8 mouse cellular contexts compared by ENCODE assay signal in the genomic region with DNA sequence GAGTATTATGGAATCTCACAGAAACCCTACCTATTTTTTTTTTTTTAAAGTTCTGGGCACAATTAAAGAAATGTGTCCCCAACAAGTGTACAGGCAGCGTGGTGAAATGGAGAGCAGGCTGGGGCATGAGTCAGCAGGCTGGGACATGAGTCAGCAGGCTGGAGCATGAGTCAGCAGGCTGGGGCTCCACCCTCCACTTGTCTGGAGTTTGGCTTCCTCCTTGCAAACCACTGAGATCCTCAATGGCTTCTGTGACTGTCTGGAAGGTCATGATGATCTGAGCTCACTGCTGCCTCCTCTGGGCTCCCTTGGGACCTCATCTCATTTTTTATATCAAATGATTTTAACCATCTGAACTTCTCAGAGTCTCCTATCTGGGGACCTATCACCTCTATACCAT. TPM values are rescaled to one million over a fixed set of nuclear protein-coding genes. Genes with fewer than 3 reads are reported as not detected.
DNase-seq lines count a peak whose midpoint lies in the region; ATAC-seq and TF ChIP-seq lines count a peak whose summit lies in the region.

No protein-coding gene starts in this region.

- H3K9ac ChIP-seq in liver, embryonic 16.5 days (ENCODE audit: low read depth, low read length), result no peak overlapping the region
- H3K9ac ChIP-seq in hindbrain, embryonic 12.5 days, result no peak overlapping the region
- no peak overlapping the region for H3K9ac ChIP-seq in midbrain, embryonic 16.5 days (ENCODE audit: low read depth, low read length)

- H3K36me3 ChIP-seq in G1E (replicated peaks), result no peaks in the 10 kb centered on the region
- H3K36me3 ChIP-seq in liver, embryonic 16.5 days (ENCODE audit: control insufficient read depth, insufficient read depth), result no peaks in the 10 kb centered on the region
- no peaks in the 10 kb centered on the region for H3K36me3 ChIP-seq in hindbrain, embryonic 12.5 days
- peaks cover 14% of the 10 kb centered on the region; the same call in 1 of the 2 replicates for H3K36me3 ChIP-seq in midbrain, embryonic 16.5 days (ENCODE audit: control insufficient read depth, insufficient read depth, low read length)

- DNase-seq in left cerebral cortex, adult 2 months (ENCODE audit: extremely low spot score in 1 of 2, low spot score in 2 of 2), result peak; percentile 39 to 63
- no peak for DNase-seq in left cerebral cortex, postnatal 4 days
- peak; percentile 50 for DNase-seq in G1E (ENCODE audit: low spot score)
- peak; percentile 78 for DNase-seq in adrenal gland, postnatal 10 days
- no peak for DNase-seq in urinary bladder, adult 18-20 months (ENCODE audit: low spot score in 2 of 2)

- H3K4me2 ChIP-seq in liver, embryonic 16.5 days (ENCODE audit: low read depth, low read length), result no peak overlapping the region
- H3K4me2 ChIP-seq in hindbrain, embryonic 12.5 days (replicated peaks), result no peak overlapping the region
- H3K4me2 ChIP-seq in midbrain, embryonic 16.5 days (ENCODE audit: low read length), result no peak overlapping the region

- H3K27me3 ChIP-seq in G1E (ENCODE audit: insufficient read depth, low read length), result peaks cover 30% of the 10 kb centered on the region
- 0 out of 2 replicates have a peak, but pooled peaks cover 6% of the 10 kb centered on the region for H3K27me3 ChIP-seq in liver, embryonic 16.5 days (ENCODE audit: control insufficient read depth, insufficient read depth, low read depth, low read length)
- H3K27me3 ChIP-seq in hindbrain, embryonic 12.5 days, result no peaks in the 10 kb centered on the region
- H3K27me3 ChIP-seq in midbrain, embryonic 16.5 days (ENCODE audit: control insufficient read depth, insufficient read depth, low read depth, low read length), result no peaks in the 10 kb centered on the region

- WGBS in liver, embryonic 16.5 days (ENCODE audit: insufficient replicate concordance), result 26% methylated on average over 1 of the region's 1 CpGs
- WGBS in hindbrain, embryonic 12.5 days, result 80% methylated on average over 1 of the region's 1 CpGs
- 91% methylated on average over 1 of the region's 1 CpGs for WGBS in midbrain, embryonic 16.5 days

- H3K4me1 ChIP-seq in G1E (ENCODE audit: insufficient read depth, low read depth, low read length), result peaks cover 17% of the 10 kb centered on the region
- peaks cover 8% of the 10 kb centered on the region for H3K4me1 ChIP-seq in liver, embryonic 16.5 days (ENCODE audit: control insufficient read depth, low read depth, low read length)
- no peaks in the 10 kb centered on the region for H3K4me1 ChIP-seq in hindbrain, embryonic 12.5 days
- H3K4me1 ChIP-seq in midbrain, embryonic 16.5 days (ENCODE audit: control insufficient read depth, insufficient read depth, low read length), result no peaks in the 10 kb centered on the region

- intact Hi-C loops in left cerebral cortex, adult 2 months (cut with DNase I), result no loop called here
- intact Hi-C loops in left cerebral cortex, postnatal 4 days (cut with DNase I), result no loop called here

- H3K9me3 ChIP-seq in G1E (replicated peaks), result no peaks in the 10 kb centered on the region
- H3K9me3 ChIP-seq in liver, embryonic 16.5 days (replicated peaks; ENCODE audit: control insufficient read depth, low read length), result no peaks in the 10 kb centered on the region
- no peaks in the 10 kb centered on the region for H3K9me3 ChIP-seq in hindbrain, embryonic 12.5 days (replicated peaks)
- no peaks in the 10 kb centered on the region for H3K9me3 ChIP-seq in midbrain, embryonic 16.5 days (replicated peaks; ENCODE audit: control insufficient read depth, low read length, poor library complexity, severe bottlenecking)

- peak; percentile 32 for TF ChIP-seq CTCF in left cerebral cortex, adult 2 months (IDR thresholded peaks at IDR 0.05)
- no peak for TF ChIP-seq CTCF in G1E (IDR thresholded peaks at IDR 0.05; ENCODE audit: low read depth, low read length)

- ATAC-seq in G1E (ENCODE audit: extremely low read depth, insufficient number of reproducible peaks, low FRiP score, poor library complexity, severe bottlenecking), result peak; percentile 88
- peak; percentile 67 for ATAC-seq in liver, embryonic 16.5 days (ENCODE audit: low read depth)
- ATAC-seq in hindbrain, embryonic 12.5 days (ENCODE audit: low FRiP score), result no peak
- no peak for ATAC-seq in midbrain, embryonic 16.5 days

- H3K4me3 ChIP-seq in left cerebral cortex, adult 2 months, result no peak overlapping the region
- no peak overlapping the region for H3K4me3 ChIP-seq in G1E (ENCODE audit: low read depth, low read length)
- no peak overlapping the region for H3K4me3 ChIP-seq in liver, embryonic 16.5 days (ENCODE audit: low read depth, low read length)
- H3K4me3 ChIP-seq in hindbrain, embryonic 12.5 days, result no peak overlapping the region
- no peak overlapping the region for H3K4me3 ChIP-seq in midbrain, embryonic 16.5 days (ENCODE audit: low read depth, low read length)

- H3K27ac ChIP-seq in left cerebral cortex, adult 2 months, result no peak overlapping the region
- H3K27ac ChIP-seq in liver, embryonic 16.5 days (ENCODE audit: low read length), result no peak overlapping the region
- no peak overlapping the region for H3K27ac ChIP-seq in hindbrain, embryonic 12.5 days
- no peak overlapping the region for H3K27ac ChIP-seq in midbrain, embryonic 16.5 days (ENCODE audit: low read length)

RNA-seq across cellular contexts. Expression of gene A930018P22Rik, which starts 23.4 kb away (rescaled TPM):
- under 1 TPM in 1 of 2 experiments, not detected in 1; 0.59 TPM for total RNA-seq in left cerebral cortex, adult 2 months (2021)
- not detected for total RNA-seq in left cerebral cortex, postnatal 4 days (2021)
- total RNA-seq in G1E (2014; fragmentation: Nextera tagmentation) (not detected in 2 replicates), G1E (2017) (not detected in 2 replicates)
- not detected in 2 replicates for polyA plus RNA-seq in G1E (2012)
- 1 to 10 TPM; 1.7 to 2.0 TPM for total RNA-seq in adrenal gland, postnatal 10 days (2021)
- polyA plus RNA-seq in liver, embryonic 16.5 days (2015; fragmentation: Nextera tagmentation; extraction: Ambion mirVana), result 0.35 and 0.56 TPM in 2 replicates
- polyA plus RNA-seq in hindbrain, embryonic 12.5 days (2016; fragmentation: Nextera tagmentation; extraction: Ambion mirVana), result not detected in 2 replicates
- polyA plus RNA-seq in midbrain, embryonic 16.5 days (2015; fragmentation: Nextera tagmentation; extraction: Ambion mirVana), result not detected in 2 replicates

RNA-seq across cellular contexts. Expression of gene Cd59a, which starts 50.4 kb away (rescaled TPM):
- 1 to 10 TPM; 4.0 to 4.8 TPM for total RNA-seq in left cerebral cortex, adult 2 months (2021)
- total RNA-seq in left cerebral cortex, postnatal 4 days (2021), result 1 to 10 TPM; 1.6 to 2.5 TPM
- total RNA-seq in G1E (2014; fragmentation: Nextera tagmentation) (4.4 and 4.9 TPM in 2 replicates), G1E (2017) (0.58 and 1.7 TPM in 2 replicates)
- 0.07 and 0.10 TPM in 2 replicates for polyA plus RNA-seq in G1E (2012)
- 10 to 100 TPM; 30.2 to 38.2 TPM for total RNA-seq in adrenal gland, postnatal 10 days (2021)
- 101 and 109 TPM in 2 replicates for polyA plus RNA-seq in liver, embryonic 16.5 days (2015; fragmentation: Nextera tagmentation; extraction: Ambion mirVana)
- polyA plus RNA-seq in hindbrain, embryonic 12.5 days (2016; fragmentation: Nextera tagmentation; extraction: Ambion mirVana), result 23.2 and 23.3 TPM in 2 replicates
- polyA plus RNA-seq in midbrain, embryonic 16.5 days (2015; fragmentation: Nextera tagmentation; extraction: Ambion mirVana), result 11.2 and 11.3 TPM in 2 replicates

Comparison
In these comparisons a context has a peak if more than half of its experiments do, and no peak if none do; other contexts are left out.
1. DNase-seq: peak in left cerebral cortex, adult 2 months (2 of 2), G1E (single experiment) and adrenal gland, postnatal 10 days (single experiment); none in left cerebral cortex, postnatal 4 days (single experiment) and urinary bladder, adult 18-20 months (0 of 2).
2. ATAC-seq: peak in G1E (single experiment) and liver, embryonic 16.5 days (single experiment); none in hindbrain, embryonic 12.5 days (single experiment) and midbrain, embryonic 16.5 days (single experiment).
3. RNA of gene Cd59a, which starts 50.4 kb away (total RNA-seq): 30.2 to 38.2 TPM in adrenal gland, postnatal 10 days; 4.0 to 4.8 TPM in left cerebral cortex, adult 2 months, 0.58 to 4.9 TPM in G1E and 1.6 to 2.5 TPM in left cerebral cortex, postnatal 4 days; every median in the first group is over 4 times any median in the second.